Mouse (Mus musculus): ENCODE results near the gene Dctpp1. TPM values are rescaled to one million over a fixed set of nuclear protein-coding genes. Genes with fewer than 3 reads are reported as not detected.
A peak's percentile ranks its signal among the peaks of the same experiment; 100 is the strongest.

Dctpp1 gene
- polyA plus RNA-seq, 1 experiment = 143 TPM

GRCm38 (mm10) chr7:127272566-127272965 lies 12.1 kb upstream of the Dctpp1 start:
- peaks cover 76% of the 10 kb centered on the region for H3K4me1 ChIP-seq
- H3K27me3 ChIP-seq (replicated peaks) = no peaks in the 10 kb centered on the region
- no peak for TF ChIP-seq FLI1 (IDR thresholded peaks at IDR 0.05; ENCODE audit: low read length)
- TF ChIP-seq GATA1 (IDR thresholded peaks at IDR 0.05; ENCODE audit: borderline replicate concordance, low read length) = no peak
- H3K9me3 ChIP-seq = peaks cover 5% of the 10 kb centered on the region
- peaks cover 35% of the 10 kb centered on the region for H3K36me3 ChIP-seq (replicated peaks; ENCODE audit: low read length)
- H3K4me3 ChIP-seq (replicated peaks) = peak overlapping the region; percentile 91

GRCm38 (mm10) chr7:127271093-127271492 lies 10.6 kb upstream of the Dctpp1 start:
- TF ChIP-seq GATA1 (IDR thresholded peaks at IDR 0.05; ENCODE audit: borderline replicate concordance, low read length) (no peak), FLI1 (IDR thresholded peaks at IDR 0.05; ENCODE audit: low read length) (no peak)
- peaks cover 5% of the 10 kb centered on the region for H3K9me3 ChIP-seq
- H3K4me1 ChIP-seq = peaks cover 61% of the 10 kb centered on the region
- H3K36me3 ChIP-seq (replicated peaks; ENCODE audit: low read length) = peaks cover 35% of the 10 kb centered on the region
- no peaks in the 10 kb centered on the region for H3K27me3 ChIP-seq (replicated peaks)
- H3K4me3 ChIP-seq (replicated peaks) = peak overlapping the region; percentile 64

GRCm38 (mm10) chr7:127270666-127271065 lies 10.2 kb upstream of the Dctpp1 start:
- no peaks in the 10 kb centered on the region for H3K27me3 ChIP-seq (replicated peaks)
- no peak for TF ChIP-seq GATA1 (IDR thresholded peaks at IDR 0.05; ENCODE audit: borderline replicate concordance, low read length)
- no peak for TF ChIP-seq FLI1 (IDR thresholded peaks at IDR 0.05; ENCODE audit: low read length)
- peaks cover 5% of the 10 kb centered on the region for H3K9me3 ChIP-seq
- peaks cover 35% of the 10 kb centered on the region for H3K36me3 ChIP-seq (replicated peaks; ENCODE audit: low read length)
- H3K4me3 ChIP-seq (replicated peaks) = peak overlapping the region; percentile 73
- H3K4me1 ChIP-seq = peaks cover 60% of the 10 kb centered on the region

GRCm38 (mm10) chr7:127270256-127270655 lies 9.7 kb upstream of the Dctpp1 start:
- Histone ChIP-seq H3K36me3 (replicated peaks; ENCODE audit: low read length) (peaks cover 35% of the 10 kb centered on the region), H3K9me3 (peaks cover 5% of the 10 kb centered on the region), H3K4me3 (replicated peaks) (peak overlapping the region; percentile 73), H3K27me3 (replicated peaks) (no peaks in the 10 kb centered on the region), H3K4me1 (peaks cover 58% of the 10 kb centered on the region)
- TF ChIP-seq GATA1 (IDR thresholded peaks at IDR 0.05; ENCODE audit: borderline replicate concordance, low read length) = no peak
- TF ChIP-seq FLI1 (IDR thresholded peaks at IDR 0.05; ENCODE audit: low read length) = no peak

- TF ChIP-seq GATA1 (IDR thresholded peaks at IDR 0.05; ENCODE audit: borderline replicate concordance, low read length) (no peak), FLI1 (IDR thresholded peaks at IDR 0.05; ENCODE audit: low read length) (no peak)
These were observed 3.0 kb upstream of the Dctpp1 start for GRCm38 (mm10) chr7:127263526-127263925.

GRCm38 (mm10) chr7:127262218-127262961 lies 1.9 kb upstream of the Dctpp1 start:
- H3K4me3 ChIP-seq (replicated peaks) = no peak overlapping the region
- H3K9me3 ChIP-seq = no peaks in the 10 kb centered on the region
- H3K4me1 ChIP-seq = peaks cover 53% of the 10 kb centered on the region
- peaks cover 4% of the 10 kb centered on the region for H3K36me3 ChIP-seq (replicated peaks; ENCODE audit: low read length)
- no peaks in the 10 kb centered on the region for H3K27me3 ChIP-seq (replicated peaks)
- TF ChIP-seq GATA1 (IDR thresholded peaks at IDR 0.05; ENCODE audit: borderline replicate concordance, low read length) (no peak), FLI1 (IDR thresholded peaks at IDR 0.05; ENCODE audit: low read length) (no peak)

More at GRCm38 (mm10) chr7:127263526-127263925, 3.0 kb upstream of the Dctpp1 start:
- peaks cover 8% of the 10 kb centered on the region for H3K36me3 ChIP-seq (replicated peaks; ENCODE audit: low read length)
- peaks cover 5% of the 10 kb centered on the region for H3K9me3 ChIP-seq
- no peak overlapping the region for H3K4me3 ChIP-seq (replicated peaks)
- H3K27me3 ChIP-seq (replicated peaks) = no peaks in the 10 kb centered on the region
- peaks cover 41% of the 10 kb centered on the region for H3K4me1 ChIP-seq

- Histone ChIP-seq H3K27me3 (replicated peaks) (no peaks in the 10 kb centered on the region), H3K4me3 (replicated peaks) (peak overlapping the region; percentile 65), H3K9me3 (no peaks in the 10 kb centered on the region), H3K36me3 (replicated peaks; ENCODE audit: low read length) (peaks cover 20% of the 10 kb centered on the region), H3K4me1 (peaks cover 83% of the 10 kb centered on the region)
- TF ChIP-seq FLI1 (IDR thresholded peaks at IDR 0.05; ENCODE audit: low read length) (no peak), GATA1 (IDR thresholded peaks at IDR 0.05; ENCODE audit: borderline replicate concordance, low read length) (no peak)
These were observed 1.2 kb downstream of the Dctpp1 start for GRCm38 (mm10) chr7:127259186-127259905.

- Histone ChIP-seq H3K9me3 (no peaks in the 10 kb centered on the region), H3K4me1 (peaks cover 92% of the 10 kb centered on the region), H3K36me3 (replicated peaks; ENCODE audit: low read length) (peaks cover 21% of the 10 kb centered on the region), H3K27me3 (replicated peaks) (no peaks in the 10 kb centered on the region), H3K4me3 (replicated peaks) (no peak overlapping the region)
- TF ChIP-seq FLI1 (IDR thresholded peaks at IDR 0.05; ENCODE audit: low read length) = no peak
- TF ChIP-seq GATA1 (IDR thresholded peaks at IDR 0.05; ENCODE audit: borderline replicate concordance, low read length) = no peak
These were observed 4.0 kb downstream of the Dctpp1 start for GRCm38 (mm10) chr7:127256518-127256917.

- peaks cover 92% of the 10 kb centered on the region for H3K4me1 ChIP-seq
- H3K4me3 ChIP-seq (replicated peaks) = no peak overlapping the region
- H3K36me3 ChIP-seq (replicated peaks; ENCODE audit: low read length) = peaks cover 23% of the 10 kb centered on the region
- H3K9me3 ChIP-seq = no peaks in the 10 kb centered on the region
- H3K27me3 ChIP-seq (replicated peaks) = no peaks in the 10 kb centered on the region
- TF ChIP-seq FLI1 (IDR thresholded peaks at IDR 0.05; ENCODE audit: low read length) (no peak), GATA1 (IDR thresholded peaks at IDR 0.05; ENCODE audit: borderline replicate concordance, low read length) (no peak)
These were observed 4.5 kb downstream of the Dctpp1 start for GRCm38 (mm10) chr7:127255965-127256364.

- H3K4me1 ChIP-seq = peaks cover 97% of the 10 kb centered on the region
- H3K36me3 ChIP-seq (replicated peaks; ENCODE audit: low read length) = peaks cover 30% of the 10 kb centered on the region
- H3K4me3 ChIP-seq (replicated peaks) = peak overlapping the region; percentile 96
- TF ChIP-seq FLI1 (IDR thresholded peaks at IDR 0.05; ENCODE audit: low read length) (0 out of 2 replicates have a peak, but pooled peaks have one; percentile 21), GATA1 (IDR thresholded peaks at IDR 0.05; ENCODE audit: borderline replicate concordance, low read length) (no peak; the same call in 2 of the 3 replicates)
- H3K9me3 ChIP-seq = no peaks in the 10 kb centered on the region
- no peaks in the 10 kb centered on the region for H3K27me3 ChIP-seq (replicated peaks)
These were observed 5.5 kb downstream of the Dctpp1 start for GRCm38 (mm10) chr7:127255008-127255407.

Data from megakaryocyte, embryonic 14.5 days (primary cell).